Mouse (Mus musculus) heart, embryonic 10.5 days (tissue): ENCODE data around the gene Xirp2. TPM values are rescaled to one million over a fixed set of nuclear protein-coding genes. Genes with fewer than 3 reads are reported as not detected.

Experiments
- DNase-seq: peaks from one replicate; pipeline ENCODE4 v3.0.0-alpha.2; 2017; ENCODE audit warnings: low spot score
- H3K27ac ChIP-seq: fragments of 300-500 bp; sonication (generic); 2 replicates; pipeline ENCODE4 v1.5.1; 2016; ENCODE audit warnings: mild to moderate bottlenecking
- H3K27me3 ChIP-seq: fragments of 300-500 bp; sonication (generic); 2 replicates; pipeline ENCODE4 v1.6.1; 2016; ENCODE audit warnings: mild to moderate bottlenecking; ENCODE audit not compliant: poor library complexity, insufficient read depth, severe bottlenecking
- H3K36me3 ChIP-seq: fragments of 300-500 bp; sonication (generic); 2 replicates; pipeline ENCODE4 v1.6.1; 2016; ENCODE audit warnings: mild to moderate bottlenecking, moderate library complexity
- H3K4me1 ChIP-seq: fragments of 300-500 bp; sonication (generic); 2 replicates; pipeline ENCODE4 v1.6.1; 2016; ENCODE audit warnings: mild to moderate bottlenecking
- H3K4me3 ChIP-seq: fragments of 300-500 bp; sonication (generic); 2 replicates; pipeline ENCODE4 v1.5.1; 2016; ENCODE audit warnings: mild to moderate bottlenecking, moderate library complexity
- H3K9me3 ChIP-seq: fragments of 300-500 bp; sonication (generic); 2 replicates; pipeline ENCODE4 v1.6.1; 2016; ENCODE audit warnings: mild to moderate bottlenecking, moderate library complexity
- WGBS: fragments of 180-500 bp; shearing (Covaris S2); methylation state at CpG from one replicate; pipeline ENCODE4 v1.1.7; 2016; 5-methylcytosine and 5-hydroxymethylcytosine counted together
- polyA plus RNA-seq: library from polyadenylated mRNA; unstranded; fragments of >200 nt; fragmentation: Nextera tagmentation; extraction: Ambion mirVana; gene quantifications from 2 replicates; pipeline ENCODE4 v1.2.1, GENCODE M21; 2016

Xirp2 gene
- polyA plus RNA-seq, 1 experiment from 2014 or later = 0.01 TPM

- H3K36me3 ChIP-seq = no peaks in the 10 kb centered on the region
- DNase-seq = no peak
- H3K4me3 ChIP-seq = no peak overlapping the region
- no peaks in the 10 kb centered on the region for H3K27me3 ChIP-seq
- H3K4me1 ChIP-seq = no peaks in the 10 kb centered on the region
- H3K9me3 ChIP-seq = no peaks in the 10 kb centered on the region
- 77% methylated on average over 3 of the region's 3 CpGs for WGBS
- H3K27ac ChIP-seq = no peak overlapping the region
These were observed 41.4 kb downstream of the Xirp2 start for GRCm38 (mm10) chr2:67487162-67487561.

DNA sequence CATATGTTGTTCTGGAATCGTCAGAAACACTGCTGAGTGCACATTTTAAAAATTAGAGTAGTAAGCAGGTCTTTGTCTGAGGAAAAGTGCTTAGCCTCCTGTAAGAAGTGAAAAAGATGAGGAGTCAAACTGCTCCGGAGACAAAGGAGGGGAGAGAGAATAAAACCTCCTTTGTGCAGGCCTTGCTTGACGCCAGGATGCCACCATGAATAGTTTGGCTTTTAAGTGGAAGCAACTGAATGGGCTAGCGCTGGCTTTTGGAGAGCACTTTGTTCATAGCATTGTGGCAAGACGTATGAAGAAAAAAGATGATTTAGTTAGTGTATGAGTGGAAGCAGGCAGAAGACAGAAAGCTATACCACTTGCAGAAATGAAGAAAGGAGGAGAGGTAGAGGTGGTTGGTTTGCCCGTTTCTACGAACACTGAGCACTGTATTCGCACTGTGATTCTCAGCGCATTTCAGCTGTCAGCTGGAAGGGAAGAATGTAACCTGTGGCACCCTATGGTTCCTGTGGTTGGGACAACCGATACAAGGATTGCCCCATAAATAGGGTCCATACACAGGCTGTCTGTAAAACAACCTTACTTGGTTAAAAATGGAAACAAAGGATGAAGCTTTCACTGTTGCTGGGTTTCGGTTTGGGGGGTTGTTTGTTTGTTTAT is 42.8 kb downstream of the Xirp2 start:
- H3K27me3 ChIP-seq = no peaks in the 10 kb centered on the region
- no peak overlapping the region for H3K4me3 ChIP-seq
- H3K27ac ChIP-seq = no peak overlapping the region
- H3K9me3 ChIP-seq = no peaks in the 10 kb centered on the region
- 78% methylated on average over 11 of the region's 11 CpGs for WGBS
- no peak for DNase-seq
- H3K4me1 ChIP-seq = no peaks in the 10 kb centered on the region
- no peaks in the 10 kb centered on the region for H3K36me3 ChIP-seq

DNA sequence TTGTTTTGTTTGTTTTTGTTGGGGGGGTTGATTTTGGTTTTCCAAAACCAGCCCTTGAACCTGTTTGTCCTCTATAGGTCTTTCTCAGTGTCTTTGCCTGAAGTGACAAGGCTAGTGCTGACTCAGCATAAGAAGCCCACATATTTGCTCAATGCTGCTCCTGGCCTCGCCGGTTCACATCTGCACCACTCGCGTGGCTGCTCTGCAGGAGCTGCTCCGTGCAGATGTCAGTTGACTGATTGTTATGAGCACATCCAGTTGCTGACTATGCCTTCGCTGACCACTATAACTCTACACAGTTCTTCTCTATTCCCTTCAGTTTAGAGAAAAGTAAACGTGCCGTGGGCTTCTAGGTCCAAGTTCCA is 43.3 kb downstream of the Xirp2 start:
- H3K4me3 ChIP-seq = no peak overlapping the region
- H3K36me3 ChIP-seq = no peaks in the 10 kb centered on the region
- H3K4me1 ChIP-seq = no peaks in the 10 kb centered on the region
- H3K27me3 ChIP-seq = no peaks in the 10 kb centered on the region
- no peak overlapping the region for H3K27ac ChIP-seq
- DNase-seq = no peak
- WGBS = 80% methylated on average over 8 of the region's 8 CpGs
- no peaks in the 10 kb centered on the region for H3K9me3 ChIP-seq

GRCm38 (mm10) chr2:67505457-67505856 is 59.7 kb downstream of the Xirp2 start:
- Histone ChIP-seq H3K27me3 (no peaks in the 10 kb centered on the region), H3K4me3 (no peak overlapping the region), H3K27ac (no peak overlapping the region), H3K4me1 (no peaks in the 10 kb centered on the region), H3K9me3 (no peaks in the 10 kb centered on the region), H3K36me3 (no peaks in the 10 kb centered on the region)
- no peak for DNase-seq
- 47% methylated on average over 2 of the region's 2 CpGs for WGBS

DNA sequence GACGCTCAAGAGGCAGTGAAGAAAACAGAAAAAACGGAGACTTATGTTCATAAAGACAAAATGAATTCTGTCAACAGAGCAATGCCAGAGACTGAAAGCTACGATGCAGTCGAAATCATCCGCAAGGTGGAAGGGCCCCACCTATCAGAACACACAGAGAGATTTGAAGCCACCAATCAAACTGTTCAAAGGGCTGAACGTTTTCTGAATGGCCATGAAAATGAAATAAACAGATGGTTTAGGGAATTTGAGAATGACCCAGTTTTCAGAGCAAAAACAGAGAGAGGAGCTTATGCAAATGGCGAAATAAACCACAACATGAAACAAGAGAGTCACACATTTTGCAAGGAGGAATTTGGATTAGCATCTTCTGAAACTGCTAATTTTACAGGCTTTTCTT is 70.6 kb downstream of the Xirp2 start:
- DNase-seq = no peak
- H3K36me3 ChIP-seq = no peaks in the 10 kb centered on the region
- WGBS = 86% methylated on average over 7 of the region's 7 CpGs
- H3K27me3 ChIP-seq = no peaks in the 10 kb centered on the region
- H3K9me3 ChIP-seq = no peaks in the 10 kb centered on the region
- no peak overlapping the region for H3K27ac ChIP-seq
- no peak overlapping the region for H3K4me3 ChIP-seq
- no peaks in the 10 kb centered on the region for H3K4me1 ChIP-seq

DNA sequence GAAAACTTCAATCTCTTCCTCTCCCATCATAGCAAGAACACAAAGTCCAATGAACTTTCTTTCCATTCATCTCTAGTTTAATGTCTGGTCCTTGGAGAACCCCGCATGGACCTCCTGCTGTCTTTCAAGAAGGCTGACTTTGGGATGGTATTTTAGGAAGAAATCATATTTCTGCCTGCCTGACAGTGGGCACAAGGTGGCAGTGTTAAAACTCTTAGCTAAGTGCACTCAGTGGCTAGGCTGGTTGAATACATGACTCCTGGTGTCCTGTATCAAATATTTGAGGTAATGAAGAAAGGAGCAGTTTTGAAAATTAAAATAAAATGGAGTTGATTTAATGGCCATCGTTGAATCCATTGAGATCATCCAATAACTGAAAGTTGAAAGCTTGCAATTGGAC is 89.5 kb downstream of the Xirp2 start:
- Histone ChIP-seq H3K4me3 (no peak overlapping the region), H3K27me3 (no peaks in the 10 kb centered on the region), H3K36me3 (no peaks in the 10 kb centered on the region), H3K4me1 (peaks cover 2% of the 10 kb centered on the region; the same call in 1 of the 2 replicates), H3K27ac (no peak overlapping the region), H3K9me3 (no peaks in the 10 kb centered on the region)
- WGBS = 79% methylated on average over 2 of the region's 2 CpGs
- DNase-seq = no peak

DNA sequence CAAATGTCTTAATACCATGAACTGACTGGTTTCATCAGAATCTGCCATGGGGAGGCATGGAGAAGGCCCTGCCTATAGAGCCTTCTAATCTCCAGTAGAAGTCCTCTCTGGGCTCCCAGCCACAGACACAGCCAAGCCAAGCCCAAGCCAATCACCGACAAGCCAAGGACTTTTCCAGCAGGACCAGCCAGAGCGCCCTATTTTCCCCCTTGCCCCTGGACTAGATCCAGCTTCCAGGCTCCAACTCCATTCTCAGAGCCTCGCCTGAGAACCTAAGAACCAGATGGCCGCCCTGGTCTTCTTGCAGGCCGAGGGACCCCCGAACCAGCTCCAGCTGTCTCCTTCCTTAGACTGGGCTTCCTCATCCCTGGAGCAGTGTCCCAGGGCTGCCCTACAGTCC is 93.6 kb downstream of the Xirp2 start:
- 84% methylated on average over 6 of the region's 6 CpGs for WGBS
- Histone ChIP-seq H3K27me3 (no peaks in the 10 kb centered on the region), H3K9me3 (no peaks in the 10 kb centered on the region)

DNA sequence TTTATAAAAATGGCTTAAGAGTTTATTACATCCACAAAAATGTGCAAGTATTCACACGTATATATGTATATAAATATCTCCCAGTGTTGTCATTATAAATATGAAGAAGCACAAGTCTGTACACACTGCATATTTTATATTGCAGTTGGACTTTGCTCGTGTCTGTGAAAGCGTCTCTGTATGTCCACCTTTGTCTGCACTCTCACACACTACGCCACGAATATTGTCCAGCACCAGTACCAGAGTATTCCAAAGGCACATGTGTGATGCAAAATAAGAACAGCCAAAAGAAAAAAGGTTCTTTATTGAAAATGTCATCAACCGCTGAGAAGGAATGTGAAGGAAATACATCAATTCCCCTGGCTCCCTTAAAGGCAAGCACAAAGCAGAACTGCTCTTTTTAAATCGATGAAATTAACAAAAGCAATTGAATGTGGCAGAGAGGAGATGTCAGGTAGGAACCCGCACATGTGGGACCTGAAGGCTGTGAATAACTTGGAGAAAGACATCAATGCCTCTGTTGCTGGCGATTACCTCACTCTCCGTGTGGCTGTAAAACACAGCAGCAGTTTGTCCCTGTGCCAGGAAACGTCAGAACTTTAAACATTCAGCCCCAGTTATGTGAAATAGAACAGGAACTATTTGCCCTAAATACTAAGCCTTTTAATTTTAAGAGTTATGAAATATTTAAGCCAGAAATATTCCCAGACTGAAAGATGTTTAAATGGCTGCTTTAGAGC is 96.3 kb downstream of the Xirp2 start:
- no peaks in the 10 kb centered on the region for H3K9me3 ChIP-seq
- no peak overlapping the region for H3K27ac ChIP-seq
- no peaks in the 10 kb centered on the region for H3K27me3 ChIP-seq
- H3K4me3 ChIP-seq = no peak overlapping the region
- no peaks in the 10 kb centered on the region for H3K4me1 ChIP-seq
- no peak for DNase-seq
- no peaks in the 10 kb centered on the region for H3K36me3 ChIP-seq
- WGBS = 77% methylated on average over 11 of the region's 11 CpGs

More for the DNA sequence above, 93.6 kb downstream of the Xirp2 start:
- H3K27ac ChIP-seq = no peak overlapping the region
- no peaks in the 10 kb centered on the region for H3K36me3 ChIP-seq
- H3K4me3 ChIP-seq = no peak overlapping the region
- no peaks in the 10 kb centered on the region for H3K4me1 ChIP-seq
- DNase-seq = no peak

DNA sequence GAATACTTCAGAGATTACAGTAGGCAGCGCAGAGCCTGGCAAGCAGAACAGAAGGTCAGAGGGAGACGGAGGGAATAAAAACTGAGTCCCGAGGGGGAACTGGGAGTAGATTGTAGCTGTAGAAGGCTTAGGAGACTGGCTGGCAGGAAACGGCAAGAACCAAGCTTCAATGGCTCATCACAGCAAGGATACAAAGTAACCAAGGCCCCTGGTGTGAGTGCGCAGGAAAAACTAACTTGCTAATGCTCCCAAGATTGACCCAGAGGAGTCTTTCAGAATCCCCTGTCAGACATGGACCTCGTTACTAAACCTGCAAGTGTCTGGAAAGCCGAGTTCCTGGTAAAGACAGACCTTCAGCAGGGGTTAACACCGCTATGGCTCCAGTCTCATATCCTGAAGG is 98.6 kb downstream of the Xirp2 start:
- no peak for DNase-seq
- Histone ChIP-seq H3K27ac (no peak overlapping the region), H3K9me3 (no peaks in the 10 kb centered on the region), H3K4me3 (no peak overlapping the region), H3K36me3 (no peaks in the 10 kb centered on the region), H3K4me1 (no peaks in the 10 kb centered on the region), H3K27me3 (no peaks in the 10 kb centered on the region)
- WGBS = 69% methylated on average over 8 of the region's 8 CpGs

- Histone ChIP-seq H3K27ac (peak overlapping the region; percentile 83), H3K27me3 (no peaks in the 10 kb centered on the region), H3K9me3 (no peaks in the 10 kb centered on the region), H3K4me3 (peak overlapping the region; percentile 75), H3K36me3 (no peaks in the 10 kb centered on the region), H3K4me1 (peaks cover 10% of the 10 kb centered on the region)
- WGBS = 4% methylated on average over 23 of the region's 23 CpGs
- peak; percentile 77 for DNase-seq
These were observed 119.2 kb downstream of the Xirp2 start for GRCm38 (mm10) chr2:67564851-67565479.

- peak; percentile 92 for DNase-seq
- peak within 1 kb of the TSS; percentile 83 for H3K27ac ChIP-seq
- no peaks in the 10 kb centered on the region for H3K36me3 ChIP-seq
- no peaks in the 10 kb centered on the region for H3K9me3 ChIP-seq
- H3K27me3 ChIP-seq = no peaks in the 10 kb centered on the region
- peak within 1 kb of the TSS; percentile 75 for H3K4me3 ChIP-seq
- under 1% methylated on average over 83 of the region's 83 CpGs for WGBS
- H3K4me1 ChIP-seq = peaks cover 10% of the 10 kb centered on the region
These were observed 119.9 kb downstream of the Xirp2 start, which contains the start of gene B3galt1 for GRCm38 (mm10) chr2:67565480-67566331. B3galt1 (plus strand) TSS chr2:67565871.

DNA sequence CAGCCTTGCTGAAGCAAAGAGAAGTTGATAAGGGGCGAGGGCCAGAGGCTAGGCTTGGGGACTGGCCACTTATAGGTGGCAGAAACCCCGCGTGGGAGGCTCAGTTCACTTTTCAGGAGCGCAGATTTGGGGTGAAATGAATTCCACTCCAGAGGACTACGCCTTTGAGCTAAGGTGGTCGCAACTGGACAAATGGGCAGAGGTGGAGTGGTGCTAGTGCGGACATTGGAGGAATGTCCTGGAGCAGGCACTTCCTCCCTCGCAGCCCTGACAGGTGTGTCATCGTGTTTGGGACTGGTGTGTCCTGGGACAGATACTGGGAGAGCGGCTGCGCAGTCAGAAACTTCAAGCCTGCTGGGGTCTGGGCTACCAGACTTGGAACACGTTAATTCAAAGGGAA is 120.8 kb downstream of the Xirp2 start:
- Histone ChIP-seq H3K36me3 (no peaks in the 10 kb centered on the region), H3K4me1 (peaks cover 10% of the 10 kb centered on the region), H3K27ac (no peak overlapping the region), H3K27me3 (no peaks in the 10 kb centered on the region), H3K4me3 (peak overlapping the region; percentile 75), H3K9me3 (no peaks in the 10 kb centered on the region)
- DNase-seq = no peak
- 5% methylated on average over 12 of the region's 12 CpGs for WGBS
